In the genomic region with DNA sequence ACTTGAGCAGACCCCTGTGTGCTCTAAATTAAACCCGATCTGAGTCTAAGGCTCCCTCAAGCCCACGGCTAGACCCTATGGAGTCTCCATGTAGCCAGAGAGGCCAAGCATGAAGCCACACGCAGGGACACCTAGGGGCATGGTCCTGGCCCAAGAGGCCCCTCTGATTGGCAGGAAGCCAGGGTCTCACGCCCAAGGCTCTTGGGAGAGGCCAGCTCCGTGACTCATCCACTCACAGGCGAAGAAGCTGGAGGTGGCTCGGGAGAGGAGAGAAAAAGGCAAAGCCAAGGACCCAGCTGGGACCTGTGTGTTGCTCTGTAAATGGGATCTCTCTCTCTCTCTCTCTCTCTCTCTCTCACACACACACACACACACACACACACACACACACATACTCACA, we compare ENCODE assay signal across 8 mouse cellular contexts. TPM values are rescaled to one million over a fixed set of nuclear protein-coding genes. Genes with fewer than 3 reads are reported as not detected.
A peak's percentile ranks its signal among the peaks of the same experiment; 100 is the strongest.
DNase-seq lines count a peak whose midpoint lies in the region; ATAC-seq lines count a peak whose summit lies in the region.

No protein-coding gene starts in this region.

- peak overlapping the region; percentile 6; the same call in 1 of the 2 replicates for H3K9ac ChIP-seq in embryonic facial prominence, embryonic 13.5 days
- peak overlapping the region; percentile 18; the same call in 1 of the 2 replicates for H3K9ac ChIP-seq in hindbrain, embryonic 14.5 days
- peak overlapping the region; percentile 41; the same call in 1 of the 2 replicates for H3K9ac ChIP-seq in midbrain, embryonic 16.5 days (ENCODE audit: low read depth, low read length)

- peak overlapping the region; percentile 14; the same call in 1 of the 2 replicates for H3K4me2 ChIP-seq in embryonic facial prominence, embryonic 13.5 days
- H3K4me2 ChIP-seq in hindbrain, embryonic 14.5 days (replicated peaks) = peak overlapping the region; percentile 15
- no peak overlapping the region for H3K4me2 ChIP-seq in midbrain, embryonic 16.5 days (ENCODE audit: low read length)

- H3K27ac ChIP-seq in embryonic facial prominence, embryonic 13.5 days = peak overlapping the region; percentile 78
- peak overlapping the region; percentile 90 for H3K27ac ChIP-seq in hindbrain, embryonic 14.5 days
- peak overlapping the region; percentile 85 for H3K27ac ChIP-seq in midbrain, embryonic 16.5 days (ENCODE audit: low read length)

- H3K4me1 ChIP-seq in embryonic facial prominence, embryonic 13.5 days = peaks cover 93% of the 10 kb centered on the region
- H3K4me1 ChIP-seq in hindbrain, embryonic 14.5 days (replicated peaks; ENCODE audit: control insufficient read depth, insufficient read depth, low read length) = peaks cover 84% of the 10 kb centered on the region
- H3K4me1 ChIP-seq in midbrain, embryonic 16.5 days (ENCODE audit: control insufficient read depth, insufficient read depth, low read length) = peaks cover 63% of the 10 kb centered on the region

- no peaks in the 10 kb centered on the region for H3K27me3 ChIP-seq in embryonic facial prominence, embryonic 13.5 days
- no peaks in the 10 kb centered on the region for H3K27me3 ChIP-seq in hindbrain, embryonic 14.5 days (ENCODE audit: control insufficient read depth, insufficient read depth, low read length)
- H3K27me3 ChIP-seq in midbrain, embryonic 16.5 days (ENCODE audit: control insufficient read depth, insufficient read depth, low read depth, low read length) = no peaks in the 10 kb centered on the region

- 36% methylated on average over 7 of the region's 7 CpGs for WGBS in embryonic facial prominence, embryonic 13.5 days
- WGBS in hindbrain, embryonic 14.5 days = 21% methylated on average over 7 of the region's 7 CpGs
- 25% methylated on average over 7 of the region's 7 CpGs for WGBS in midbrain, embryonic 16.5 days

- peak; percentile 68 for DNase-seq in ovary, adult 18-20 months (ENCODE audit: low spot score)
- no peak for DNase-seq in ovary, postnatal 10 days (ENCODE audit: low spot score)
- DNase-seq in hindbrain, embryonic 14.5 days (ENCODE audit: low spot score) = no peak
- no peak for DNase-seq in right cerebral cortex, adult 2 months (ENCODE audit: low spot score in 2 of 2)
- DNase-seq in embryo, embryonic 11 days = no peak

- no peaks in the 10 kb centered on the region for H3K36me3 ChIP-seq in embryonic facial prominence, embryonic 13.5 days
- no peaks in the 10 kb centered on the region for H3K36me3 ChIP-seq in hindbrain, embryonic 14.5 days (replicated peaks; ENCODE audit: control insufficient read depth, insufficient read depth)
- H3K36me3 ChIP-seq in midbrain, embryonic 16.5 days (ENCODE audit: control insufficient read depth, insufficient read depth, low read length) = no peaks in the 10 kb centered on the region

- no peaks in the 10 kb centered on the region for H3K9me3 ChIP-seq in embryonic facial prominence, embryonic 13.5 days
- no peaks in the 10 kb centered on the region for H3K9me3 ChIP-seq in hindbrain, embryonic 14.5 days (ENCODE audit: control insufficient read depth, low read length)
- H3K9me3 ChIP-seq in midbrain, embryonic 16.5 days (replicated peaks; ENCODE audit: control insufficient read depth, low read length, poor library complexity, severe bottlenecking) = no peaks in the 10 kb centered on the region

- H3K4me3 ChIP-seq in embryonic facial prominence, embryonic 13.5 days = no peak overlapping the region
- no peak overlapping the region for H3K4me3 ChIP-seq in hindbrain, embryonic 14.5 days (replicated peaks; ENCODE audit: low read length)
- H3K4me3 ChIP-seq in midbrain, embryonic 16.5 days (ENCODE audit: low read depth, low read length) = no peak overlapping the region

- peak; percentile 43; the same call in 1 of the 2 replicates for ATAC-seq in embryonic facial prominence, embryonic 13.5 days (ENCODE audit: insufficient number of reproducible peaks, insufficient read depth, low FRiP score, low TSS enrichment, low read depth)
- peak; percentile 41; the same call in 1 of the 2 replicates for ATAC-seq in hindbrain, embryonic 14.5 days (ENCODE audit: low FRiP score)
- ATAC-seq in midbrain, embryonic 16.5 days = 0 out of 2 replicates have a peak, but pooled peaks have one; percentile 7
- ATAC-seq in megakaryocyte progenitor cell, adult 5-6 weeks (replicated peaks; ENCODE audit: poor library complexity) = no peak

RNA-seq across cellular contexts. Expression of gene Ncor2, which starts 44.6 kb away (rescaled TPM):
- 35.1 and 36.2 TPM in 2 replicates for polyA plus RNA-seq in embryonic facial prominence, embryonic 13.5 days (2015; fragmentation: Nextera tagmentation; extraction: Ambion mirVana)
- polyA plus RNA-seq in hindbrain, embryonic 14.5 days (2014; fragmentation: Nextera tagmentation; extraction: Ambion mirVana) = 26.0 and 27.4 TPM in 2 replicates
- 19.9 and 22.9 TPM in 2 replicates for polyA plus RNA-seq in midbrain, embryonic 16.5 days (2015; fragmentation: Nextera tagmentation; extraction: Ambion mirVana)
- total RNA-seq in megakaryocyte progenitor cell, adult 5-6 weeks (2015) = 50.1 and 57.3 TPM in 2 replicates
- total RNA-seq in megakaryocyte progenitor cell, adult 5-6 weeks (2017) = 8.4 and 10.9 TPM in 2 replicates
